Mouse (Mus musculus) adrenal gland, postnatal 10 days (tissue): ENCODE data around the gene Ppbp. TPM values are rescaled to one million over a fixed set of nuclear protein-coding genes. Genes with fewer than 3 reads are reported as not detected.
"Not testable (repeated sequence)": the region's sequence is repeated elsewhere in the genome, so short reads cannot be mapped to it uniquely, and the experiment has no call there.

Experiments
- DNase-seq: peaks from one replicate; pipeline ENCODE4 v3.0.0; 2021; ENCODE audit warnings: mixed read lengths
- microRNA-seq: library from miRNA; unstranded; fragments of <30 nt; microRNA quantifications from one replicate; pipeline ENCODE4 v1.2.0, GENCODE M21; 2021
- total RNA-seq, 2 experiments: library from RNA; stranded (reverse); gene quantifications; 2 replicates each; pipeline ENCODE4 v1.2.3; 2021

Gene Ppbp
- total RNA-seq, 2 experiments from 2014 or later: 4.4 to 5.8 TPM

- DNase-seq: peak; percentile 40
These were observed 17.6 kb downstream of the Ppbp start, which contains the start of gene Cxcl3 for GRCm38 (mm10) chr5:90785659-90786588. Gene Cxcl3, plus strand, starts transcription at chr5:90786103.

GRCm38 (mm10) chr5:90788114-90788513 lies 19.8 kb downstream of the Ppbp start:
- no peak for DNase-seq

GRCm38 (mm10) chr5:90789306-90790073 lies 21.2 kb downstream of the Ppbp start:
- DNase-seq: peak; percentile 50

GRCm38 (mm10) chr5:90790074-90790502 lies 21.8 kb downstream of the Ppbp start:
- no peak for DNase-seq

- DNase-seq: no peak
These were observed 25.9 kb downstream of the Ppbp start, which contains the start of gene Cxcl15 for GRCm38 (mm10) chr5:90794195-90794625. Gene Cxcl15, plus strand, starts transcription at chr5:90794534.

- not testable (repeated sequence) for DNase-seq
These were observed 27.1 kb downstream of the Ppbp start for GRCm38 (mm10) chr5:90795392-90795791.

GRCm38 (mm10) chr5:90804574-90804973 lies 36.3 kb downstream of the Ppbp start:
- no peak for DNase-seq

GRCm38 (mm10) chr5:90806050-90806449 lies 37.7 kb downstream of the Ppbp start:
- no peak for DNase-seq

- no peak for DNase-seq
These were observed 39.0 kb downstream of the Ppbp start for GRCm38 (mm10) chr5:90807176-90807950.

Small RNA genes within 50 kb of the gene (microRNA-seq; reads per million reads assigned to microRNA genes)
- gene Gm24322: not detected

Other genes starting within 250 kb of the Ppbp start
- gene Afm, start 249.6 kb upstream of the Ppbp start, total RNA-seq: 100 to 1,000 TPM in 1 of 2 experiments, 10 to 100 TPM in 1; 52.5 to 116 TPM
- 10 to 100 TPM in 1 of 2 experiments, 1 to 10 TPM in 1; 5.5 to 10.4 TPM for gene 5830473C10Rik, start 207.4 kb upstream of the Ppbp start, total RNA-seq
- gene Rassf6, start 127.9 kb upstream of the Ppbp start, total RNA-seq: 1 to 10 TPM; 4.8 to 7.0 TPM
- not detected for gene Cxcl5, start 9.2 kb upstream of the Ppbp start, total RNA-seq
- 10 to 100 TPM; 27.3 to 27.8 TPM for gene Pf4, start 3.9 kb downstream of the Ppbp start, total RNA-seq
- gene Cxcl3, start 17.6 kb downstream of the Ppbp start, total RNA-seq: not detected
- not detected for gene Cxcl15, start 26.0 kb downstream of the Ppbp start, total RNA-seq
- 1 to 10 TPM; 1.3 TPM for gene Cxcl1, start 122.7 kb downstream of the Ppbp start, total RNA-seq
- under 1 TPM in 1 of 2 experiments, not detected in 1; 0.36 TPM for gene Cxcl2, start 135.4 kb downstream of the Ppbp start, total RNA-seq
- 10 to 100 TPM; 14.8 to 16.1 TPM for gene Mthfd2l, start 162.6 kb downstream of the Ppbp start, total RNA-seq